Mouse (Mus musculus) MEL (cell line): ENCODE measurements around the gene Chrd. TPM values are rescaled to one million over a fixed set of nuclear protein-coding genes. Genes with fewer than 3 reads are reported as not detected.

Experiments
- DNase-seq: peaks from one replicate; pipeline ENCODE4 v3.0.0; 2011; ENCODE audit warnings: low read depth, low spot score
- H3K27ac ChIP-seq: 2 replicates; pipeline ENCODE4 v1.5.1; 2012; ENCODE audit warnings: low read depth, mild to moderate bottlenecking, control low read depth, low read length, moderate library complexity; ENCODE audit not compliant: control insufficient read depth
- H3K27me3 ChIP-seq, 2 experiments: fragments of 150-350 bp in 1 of 2; sonication (generic) in 1 of 2; 2 replicates each; pipeline ENCODE4 v1.6.1; 2012; ENCODE audit warnings: low read length in 2 of 2, mild to moderate bottlenecking in 2 of 2, improper control_type of control experiment in 1 of 2, moderate library complexity in 1 of 2; ENCODE audit not compliant: insufficient read depth in 2 of 2, control insufficient read depth in 1 of 2
- H3K36me3 ChIP-seq, 2 experiments: 2 replicates each; pipeline ENCODE4 v1.6.1; 2012 to 2014; ENCODE audit warnings: low read length in 2 of 2, improper control_type of control experiment in 1 of 2, inconsistent platforms in 1 of 2, mild to moderate bottlenecking in 1 of 2; ENCODE audit not compliant: insufficient read depth in 2 of 2, control insufficient read depth in 1 of 2
- H3K4me1 ChIP-seq, 2 experiments: fragments of 150-350 bp in 1 of 2; sonication (generic) in 1 of 2; 2 replicates each; pipeline ENCODE4 v1.6.1; 2012; ENCODE audit warnings: low read length in 2 of 2, improper control_type of control experiment in 1 of 2, mild to moderate bottlenecking in 1 of 2; ENCODE audit not compliant: insufficient read depth in 2 of 2, control insufficient read depth in 1 of 2
- H3K4me3 ChIP-seq, 2 experiments: fragments of 150-350 bp in 1 of 2; sonication (generic) in 1 of 2; 2 replicates each; pipeline ENCODE4 v1.5.1; 2012; ENCODE audit warnings: low read depth in 2 of 2, low read length in 2 of 2, mild to moderate bottlenecking in 2 of 2, moderate library complexity in 2 of 2, control low read depth in 1 of 2, improper control_type of control experiment in 1 of 2; ENCODE audit not compliant: control insufficient read depth in 1 of 2, insufficient read depth in 1 of 2
- H3K79me2 ChIP-seq: 2 replicates; pipeline ENCODE4 v1.6.1; 2012; ENCODE audit warnings: mild to moderate bottlenecking, low read length, moderate library complexity; ENCODE audit not compliant: control insufficient read depth, poor library complexity, insufficient read depth
- H3K9ac ChIP-seq: 2 replicates; pipeline ENCODE4 v1.6.1; 2012; ENCODE audit warnings: low read depth, mild to moderate bottlenecking, control low read depth, low read length, moderate library complexity; ENCODE audit not compliant: control insufficient read depth, poor library complexity, severe bottlenecking
- H3K9me3 ChIP-seq: fragments of 150-350 bp; sonication (generic); replicated peaks from 2 replicates; pipeline ENCODE4 v1.6.1; 2012; ENCODE audit warnings: mild to moderate bottlenecking, low read length, improper control_type of control experiment, moderate library complexity; ENCODE audit not compliant: insufficient read depth
- BHLHE40 ChIP-seq: IDR thresholded peaks from 2 replicates; pipeline ENCODE4 v1.6.1; 2012; ENCODE audit warnings: low read depth, mild to moderate bottlenecking, inconsistent platforms, low read length, improper control_type of control experiment, borderline replicate concordance
- CHD2 ChIP-seq: IDR thresholded peaks from 2 replicates; pipeline ENCODE4 v1.6.1; 2011; ENCODE audit warnings: low read length, improper control_type of control experiment
- CTCF ChIP-seq, 3 experiments: IDR thresholded peaks in 2 of 3; conservative IDR thresholded peaks in 1 of 3; 2 replicates each; pipeline ENCODE4 v1.5.1; 2011 to 2012; ENCODE audit warnings: low read length in 3 of 3, low read depth in 2 of 3, mild to moderate bottlenecking in 2 of 3, improper control_type of control experiment in 1 of 3, inconsistent platforms in 1 of 3, mixed read lengths in 1 of 3, moderate library complexity in 1 of 3; ENCODE audit not compliant: control insufficient read depth in 1 of 3, insufficient read depth in 1 of 3, poor library complexity in 1 of 3, severe bottlenecking in 1 of 3
- E2F4 ChIP-seq: IDR thresholded peaks from 2 replicates; pipeline ENCODE4 v1.6.1; 2011; ENCODE audit warnings: low read depth, low read length, improper control_type of control experiment, borderline replicate concordance
- ELF1 ChIP-seq: IDR thresholded peaks from 2 replicates; pipeline ENCODE4 v1.6.1; 2014; ENCODE audit warnings: low read depth, mild to moderate bottlenecking, inconsistent platforms, low read length, improper control_type of control experiment, moderate library complexity
- EP300 ChIP-seq, 2 experiments: IDR thresholded peaks; 2 replicates each; pipeline ENCODE4 v1.6.1; 2011; ENCODE audit warnings: improper control_type of control experiment in 2 of 2, low read length in 2 of 2, low read depth in 1 of 2, mild to moderate bottlenecking in 1 of 2
- ETS1 ChIP-seq: IDR thresholded peaks from 2 replicates; pipeline ENCODE4 v1.6.1; 2012; ENCODE audit warnings: low read depth, mild to moderate bottlenecking, inconsistent platforms, low read length, improper control_type of control experiment, moderate library complexity
- HCFC1 ChIP-seq: IDR thresholded peaks from 2 replicates; pipeline ENCODE4 v1.6.1; 2012; ENCODE audit warnings: low read depth, mild to moderate bottlenecking, inconsistent platforms, low read length, improper control_type of control experiment, moderate library complexity
- JUND ChIP-seq: IDR thresholded peaks from 2 replicates; pipeline ENCODE4 v1.6.1; 2011; ENCODE audit warnings: low read depth, mild to moderate bottlenecking, improper control_type of control experiment, low read length
- KAT2A ChIP-seq: conservative IDR thresholded peaks from 2 replicates; pipeline ENCODE4 v1.6.1; 2012; ENCODE audit warnings: low read depth, low read length, improper control_type of control experiment, inconsistent platforms
- MAX ChIP-seq: IDR thresholded peaks from 2 replicates; pipeline ENCODE4 v1.6.1; 2011; ENCODE audit warnings: low read length, improper control_type of control experiment
- MAZ ChIP-seq: IDR thresholded peaks from 2 replicates; pipeline ENCODE4 v1.6.1; 2012; ENCODE audit warnings: low read depth, mild to moderate bottlenecking, inconsistent platforms, low read length, improper control_type of control experiment
- MXI1 ChIP-seq: IDR thresholded peaks from 2 replicates; pipeline ENCODE4 v1.6.1; 2011; ENCODE audit warnings: mild to moderate bottlenecking, low read depth, low read length, improper control_type of control experiment
- MYC ChIP-seq: IDR thresholded peaks from 2 replicates; pipeline ENCODE4 v1.6.1; 2011; ENCODE audit warnings: low read depth, mild to moderate bottlenecking, low read length, improper control_type of control experiment, moderate library complexity
- NELFE ChIP-seq: IDR thresholded peaks from 2 replicates; pipeline ENCODE4 v1.6.1; 2011; ENCODE audit warnings: low read depth, low read length, improper control_type of control experiment
- NRF1 ChIP-seq: IDR thresholded peaks from 2 replicates; pipeline ENCODE4 v1.6.1; 2014; ENCODE audit warnings: low read depth, mild to moderate bottlenecking, inconsistent platforms, low read length, improper control_type of control experiment, moderate library complexity; ENCODE audit not compliant: poor library complexity, insufficient read depth, severe bottlenecking
- POLR2AphosphoS2 ChIP-seq: IDR thresholded peaks from 2 replicates; pipeline ENCODE4 v1.6.1; 2011; ENCODE audit warnings: low read length, improper control_type of control experiment
- POLR2AphosphoS5 ChIP-seq: IDR thresholded peaks from 2 replicates; pipeline ENCODE4 v1.6.1; 2012; ENCODE audit warnings: low read depth, borderline replicate concordance, mild to moderate bottlenecking, inconsistent platforms, low read length, moderate library complexity, mixed read lengths
- RAD21 ChIP-seq: IDR thresholded peaks from 2 replicates; pipeline ENCODE4 v1.6.1; 2011; ENCODE audit warnings: mild to moderate bottlenecking, low read depth, low read length, improper control_type of control experiment
- RCOR1 ChIP-seq: IDR thresholded peaks from 2 replicates; pipeline ENCODE4 v1.6.1; 2012; ENCODE audit warnings: low read depth, mild to moderate bottlenecking, inconsistent platforms, low read length, improper control_type of control experiment
- SIN3A ChIP-seq: IDR thresholded peaks from 2 replicates; pipeline ENCODE4 v1.6.1; 2012; ENCODE audit warnings: low read length, improper control_type of control experiment, inconsistent platforms
- SMC3 ChIP-seq: IDR thresholded peaks from 2 replicates; pipeline ENCODE4 v1.6.1; 2011; ENCODE audit warnings: low read depth, low read length, improper control_type of control experiment
- TAL1 ChIP-seq: IDR thresholded peaks from 2 replicates; pipeline ENCODE4 v1.6.1; 2012; ENCODE audit warnings: mild to moderate bottlenecking, inconsistent platforms, low read length, moderate library complexity, mixed read lengths
- TBP ChIP-seq: IDR thresholded peaks from 2 replicates; pipeline ENCODE4 v1.8.0; 2011; ENCODE audit warnings: low read depth, low read length, improper control_type of control experiment
- TCF12 ChIP-seq: IDR thresholded peaks from 2 replicates; pipeline ENCODE4 v1.6.1; 2014; ENCODE audit warnings: low read depth, mild to moderate bottlenecking, inconsistent platforms, low read length, improper control_type of control experiment, moderate library complexity
- UBTF ChIP-seq: IDR thresholded peaks from 2 replicates; pipeline ENCODE4 v1.6.1; 2012; ENCODE audit warnings: low read depth, mild to moderate bottlenecking, inconsistent platforms, low read length, improper control_type of control experiment, moderate library complexity, borderline replicate concordance; ENCODE audit not compliant: insufficient read depth
- USF1 ChIP-seq: IDR thresholded peaks from 2 replicates; pipeline ENCODE4 v1.6.1; 2014; ENCODE audit warnings: low read depth, mild to moderate bottlenecking, inconsistent platforms, low read length, improper control_type of control experiment, moderate library complexity
- polyA plus RNA-seq, 2 experiments: library from polyadenylated mRNA; stranded (reverse) in 1 of 2; unstranded in 1 of 2; fragments of >175 nt in 1 of 2; fragments of >200 nt in 1 of 2; gene quantifications; 2 replicates each; pipeline versions ENCODE4 v1.2.1 to v1.2.4; 2012; ENCODE audit warnings: low replicate concordance in 2 of 2, low read depth in 1 of 2; ENCODE audit not compliant: insufficient read length in 2 of 2, insufficient read depth in 1 of 2, missing spikeins in 1 of 2
- total RNA-seq: library from RNA; depleted of rRNA; stranded (reverse); fragments of 300-350 nt; gene quantifications from 2 replicates; pipeline ENCODE4 v1.2.3, GENCODE M21; 2012

Chrd gene
- total and polyA plus RNA-seq, 3 experiments, result not detected

DNA sequence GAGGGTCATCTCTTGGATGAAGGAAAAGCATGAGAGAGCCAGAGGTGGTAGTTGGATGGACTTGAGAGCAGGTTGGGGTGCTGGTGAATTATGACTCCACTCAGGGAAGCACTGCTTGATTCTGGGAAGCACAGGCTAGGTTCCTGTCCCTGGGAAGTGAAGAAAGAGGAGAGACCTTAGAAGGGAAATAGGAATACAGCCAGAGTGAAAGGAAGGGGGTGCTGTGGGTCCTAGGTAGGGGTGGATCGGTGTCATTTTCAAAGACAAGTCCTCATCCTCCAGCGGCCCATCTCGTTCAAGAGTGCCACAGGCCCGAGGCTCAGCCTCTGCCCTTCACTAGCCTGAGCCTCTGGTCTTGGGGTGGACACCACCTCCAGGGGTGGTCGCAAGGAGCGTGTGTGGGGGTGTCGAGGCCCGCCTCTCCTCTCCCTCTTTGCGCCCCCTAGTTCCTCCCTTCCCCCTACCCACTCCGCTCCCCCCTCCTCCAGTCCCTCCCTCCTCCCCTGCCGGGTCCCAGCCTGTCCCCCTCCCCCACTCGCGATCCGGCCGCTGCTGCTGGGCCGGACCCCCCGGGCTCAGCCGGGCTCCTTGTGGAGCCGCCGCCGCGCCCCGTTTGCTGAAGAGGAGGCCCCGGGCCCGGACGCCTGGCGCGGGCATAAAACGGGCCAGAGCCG lies 539 bp upstream of the Chrd start:
- H3K9me3 ChIP-seq, result no peaks in the 10 kb centered on the region
- H3K79me2 ChIP-seq, result no peaks in the 10 kb centered on the region
- H3K27ac ChIP-seq, result no peak overlapping the region
- H3K9ac ChIP-seq, result no peak overlapping the region
- no peaks in the 10 kb centered on the region for H3K36me3 ChIP-seq
- TF ChIP-seq CHD2 (no peak), SMC3 (no peak), NELFE (no peak), EP300 (IDR thresholded peaks at IDR 0.05; ENCODE audit: low read depth in 1 of 2, low read length in 2 of 2) (no peak), ELF1 (no peak), JUND (no peak), E2F4 (no peak), BHLHE40 (no peak), USF1 (no peak), SIN3A (no peak), HCFC1 (no peak), TBP (no peak), KAT2A (no peak), MXI1 (no peak), ETS1 (no peak), NRF1 (no peak), UBTF (no peak), POLR2AphosphoS2 (no peak), MAX (no peak)
- TF ChIP-seq, all 39 proteins: peak for 0
- Histone ChIP-seq H3K4me3 (no peak overlapping the region), H3K27me3 (no peaks in the 10 kb centered on the region; a peak in 2 of 4 replicates), H3K4me1 (no peaks in the 10 kb centered on the region)
- DNase-seq, result no peak

DNA sequence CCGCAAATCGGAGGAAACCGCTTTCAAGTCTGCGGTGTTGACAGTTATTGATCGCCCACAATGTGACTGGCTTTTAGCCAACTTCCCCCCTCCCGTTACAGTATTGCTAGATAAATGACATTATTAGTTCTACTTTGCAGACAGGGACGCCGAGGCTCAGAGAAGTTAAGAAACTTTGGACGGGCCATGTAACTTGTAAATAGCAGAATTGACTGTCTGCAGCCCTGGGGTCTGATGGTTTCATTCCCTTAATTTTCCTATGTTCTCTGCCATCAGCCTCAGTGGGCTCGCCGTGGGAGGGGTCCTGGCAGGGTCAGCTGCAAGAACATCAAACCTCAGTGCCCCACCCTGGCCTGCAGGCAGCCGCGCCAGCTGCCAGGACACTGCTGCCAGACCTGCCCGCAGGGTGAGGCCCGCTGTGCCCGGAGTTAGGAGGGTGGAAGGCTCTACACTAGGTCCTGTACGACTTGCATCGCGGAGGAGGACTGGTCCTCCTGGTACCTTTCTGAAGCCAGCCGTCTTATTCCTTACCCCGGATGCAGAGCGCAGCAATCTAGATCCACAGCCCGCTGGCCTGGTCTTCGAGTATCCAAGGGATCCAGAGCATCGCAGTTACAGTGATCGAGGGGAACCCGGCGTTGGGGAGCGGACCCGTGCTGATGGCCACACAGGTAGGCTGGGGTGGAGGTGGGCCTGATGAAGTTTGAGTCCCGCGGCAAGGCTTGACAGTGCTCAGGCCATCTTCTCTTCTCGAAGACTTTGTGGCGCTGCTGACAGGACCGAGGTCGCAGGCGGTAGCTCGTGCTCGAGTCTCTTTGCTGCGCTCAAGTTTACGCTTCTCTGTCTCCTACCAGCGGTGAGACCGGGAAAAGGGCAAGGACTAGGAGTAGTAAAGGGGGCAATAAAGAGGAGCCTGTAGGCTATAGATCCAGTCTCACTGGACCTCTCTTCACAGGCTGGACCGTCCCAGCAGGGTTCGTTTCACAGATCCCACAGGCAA lies 1.1 kb downstream of the Chrd start, which contains the start of gene Thpo:
Gene Thpo, minus strand, starts transcription at position 781 of the 1,000 bp plus-strand sequence.
- H3K27ac ChIP-seq, result no peak within 1 kb of the TSS
- no peak within 1 kb of the TSS for H3K9ac ChIP-seq
- no peaks in the 10 kb centered on the region; a peak in 3 of 4 replicates for H3K27me3 ChIP-seq
- DNase-seq, result no peak
- H3K9me3 ChIP-seq, result no peaks in the 10 kb centered on the region
- TF ChIP-seq POLR2AphosphoS5 (no peak), CHD2 (no peak), TCF12 (no peak), USF1 (no peak), TAL1 (no peak), KAT2A (no peak), UBTF (no peak), RAD21 (no peak), MAZ (no peak), CTCF (IDR thresholded peaks at IDR 0.05 in 2 of 3, conservative IDR thresholded peaks at IDR 0.05 in 1 of 3; ENCODE audit: control insufficient read depth in 1 of 3, insufficient read depth in 1 of 3, low read depth in 2 of 3, low read length in 3 of 3, poor library complexity in 1 of 3, severe bottlenecking in 1 of 3) (no peak), MYC (no peak), SMC3 (no peak), RCOR1 (no peak)
- no peaks in the 10 kb centered on the region for H3K4me1 ChIP-seq
- no peaks in the 10 kb centered on the region for H3K79me2 ChIP-seq
- H3K36me3 ChIP-seq, result no peaks in the 10 kb centered on the region
- H3K4me3 ChIP-seq, result no peak within 1 kb of the TSS
